Mouse (Mus musculus): ENCODE results near the gene Btn2a2.

Btn2a2 gene

GRCm38 (mm10) chr13:23519416-23519815 lies 30.8 kb upstream of the Btn2a2 start:
- DNase-seq = peak; percentile 84

GRCm38 (mm10) chr13:23518885-23519284 lies 30.2 kb upstream of the Btn2a2 start:
- peak; percentile 86 for DNase-seq

DNA sequence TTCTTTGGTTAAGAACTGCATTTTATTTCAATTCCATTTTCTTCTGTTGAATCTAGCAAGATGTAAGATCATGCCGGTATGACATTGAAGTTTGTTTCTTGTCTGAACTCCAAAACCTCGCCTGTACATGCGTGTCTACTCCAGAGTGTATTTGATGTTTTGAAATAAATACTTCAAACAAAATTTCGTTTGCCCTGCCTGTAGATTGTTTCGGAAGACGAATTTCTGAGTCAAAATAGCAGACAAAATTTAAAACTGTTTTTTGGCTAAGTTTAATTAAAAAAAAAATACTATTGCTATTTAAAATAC lies 29.6 kb upstream of the Btn2a2 start:
- no peak for DNase-seq

DNA sequence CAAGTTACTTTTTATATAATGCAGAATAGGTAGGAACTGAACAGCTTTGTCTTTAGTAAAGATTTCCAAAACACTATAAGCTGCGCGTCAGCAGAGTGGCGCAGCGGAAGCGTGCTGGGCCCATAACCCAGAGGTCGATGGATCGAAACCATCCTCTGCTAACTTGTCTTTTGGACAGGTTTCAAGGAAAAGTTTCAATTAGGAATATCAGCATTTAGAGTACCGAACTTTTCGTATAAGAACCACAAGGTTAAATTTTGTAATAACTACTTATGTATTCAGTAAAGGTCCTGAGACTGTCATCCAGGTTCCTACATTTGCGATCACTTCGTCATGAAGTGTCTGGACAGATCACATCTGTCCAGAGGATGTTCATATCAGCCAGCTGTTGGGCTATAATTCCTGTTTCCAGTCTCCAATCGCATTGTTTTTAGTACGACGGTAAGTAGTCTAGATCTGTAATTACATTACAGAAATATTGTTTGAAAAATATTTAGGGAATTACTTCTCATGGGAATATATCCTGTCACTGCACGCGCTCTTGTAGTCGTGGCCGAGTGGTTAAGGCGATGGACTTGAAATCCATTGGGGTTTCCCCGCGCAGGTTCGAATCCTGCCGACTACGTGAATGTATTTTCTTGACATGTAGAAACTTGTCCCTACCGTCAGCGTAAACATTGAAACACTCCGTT lies 29.1 kb upstream of the Btn2a2 start:
- peak; percentile 92 for DNase-seq

DNA sequence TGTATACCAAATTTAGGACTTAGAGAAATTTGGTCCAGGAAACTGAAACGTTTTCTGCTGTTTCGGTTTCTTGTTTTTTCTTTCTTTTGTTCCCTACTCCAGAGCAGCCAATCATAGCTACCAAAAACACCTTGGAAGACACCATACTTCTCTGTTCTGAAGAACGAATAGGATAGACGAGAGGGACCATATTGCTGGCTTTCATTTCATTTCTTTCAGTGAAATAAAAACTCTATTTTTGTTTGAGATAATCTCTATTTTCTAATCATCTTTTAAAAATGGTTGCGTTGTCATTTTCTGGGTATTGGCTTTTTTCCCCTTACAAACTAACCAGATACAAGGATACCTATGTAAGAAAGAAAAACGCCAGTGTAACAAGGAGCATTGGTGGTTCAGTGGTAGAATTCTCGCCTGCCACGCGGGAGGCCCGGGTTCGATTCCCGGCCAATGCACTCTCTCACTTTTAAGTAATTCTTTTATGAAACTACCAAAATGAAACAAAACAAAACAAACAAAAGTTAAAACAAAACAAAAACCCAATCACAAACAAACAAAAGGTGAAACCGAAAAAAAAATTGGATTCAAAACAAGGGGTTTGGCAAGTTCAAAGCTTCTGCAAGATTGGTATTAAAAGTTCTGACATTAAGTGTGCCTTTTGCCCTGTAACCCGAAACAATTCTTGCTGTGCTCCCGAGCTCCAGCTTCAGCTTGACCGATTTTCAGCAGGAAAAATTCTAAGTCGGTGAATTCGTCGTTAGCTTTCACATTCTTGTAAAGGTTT lies 28.4 kb upstream of the Btn2a2 start:
- DNase-seq = peak; percentile 87

GRCm38 (mm10) chr13:23515826-23516620 lies 27.4 kb upstream of the Btn2a2 start:
- no peak for DNase-seq

GRCm38 (mm10) chr13:23515281-23515680 lies 26.6 kb upstream of the Btn2a2 start:
- DNase-seq = no peak

- no peak for DNase-seq
Observed at GRCm38 (mm10) chr13:23513517-23513916, 24.9 kb upstream of the Btn2a2 start.

DNA sequence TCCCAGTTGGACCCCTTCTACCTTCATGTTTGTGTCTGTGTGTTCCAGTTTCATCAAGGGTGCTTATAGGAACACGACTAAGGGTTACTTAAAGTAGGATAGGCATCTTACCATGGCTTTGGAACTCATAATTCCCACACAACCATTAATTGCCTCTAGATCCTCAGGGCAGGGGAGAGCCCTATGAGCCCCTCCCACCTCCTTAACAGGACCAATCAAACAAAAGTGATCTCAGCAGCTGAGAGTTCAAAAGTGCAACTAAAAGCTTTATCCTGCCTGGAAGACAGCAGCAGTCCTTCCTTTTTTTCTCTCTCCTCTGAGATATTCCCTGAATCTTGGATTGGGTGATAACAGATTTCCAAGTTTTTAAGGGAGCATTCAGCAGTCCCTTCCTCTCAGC lies 21.5 kb upstream of the Btn2a2 start:
- no peak for DNase-seq

DNA sequence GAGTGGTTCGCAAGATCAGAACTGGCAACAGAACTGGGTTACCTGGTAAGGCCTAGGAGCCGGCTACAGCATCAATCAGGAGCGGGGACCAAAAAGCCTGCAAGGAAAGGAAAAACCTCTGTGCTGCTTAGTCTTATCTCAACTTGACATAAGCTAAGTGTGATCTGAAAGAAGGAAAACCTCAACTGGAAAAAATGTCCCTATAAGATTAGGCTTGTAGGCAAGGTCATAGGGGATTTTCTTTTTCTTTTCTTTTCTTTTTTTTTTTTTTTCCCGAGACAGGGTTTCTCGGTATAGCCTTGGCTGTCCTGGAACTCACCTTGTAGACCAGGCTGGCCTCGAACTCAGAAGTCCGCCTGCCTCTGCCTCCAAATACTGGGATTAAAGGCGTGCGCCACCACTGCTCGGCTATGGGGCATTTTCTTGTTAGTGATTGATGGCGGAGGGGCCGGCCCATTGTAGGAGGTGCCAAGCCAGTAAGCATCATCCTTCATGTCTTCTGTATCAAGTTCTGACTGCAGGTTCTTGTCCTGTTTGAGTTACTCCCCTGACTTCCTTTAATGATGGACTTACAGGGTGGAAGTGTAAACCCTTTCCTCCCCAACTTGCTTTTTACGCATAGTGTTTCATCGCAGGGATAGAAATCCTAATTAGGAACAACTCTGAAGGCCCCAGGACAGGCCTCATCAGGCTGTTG lies 18.3 kb upstream of the Btn2a2 start:
- DNase-seq = no peak

GRCm38 (mm10) chr13:23506351-23506750 lies 17.7 kb upstream of the Btn2a2 start:
- no peak for DNase-seq

DNA sequence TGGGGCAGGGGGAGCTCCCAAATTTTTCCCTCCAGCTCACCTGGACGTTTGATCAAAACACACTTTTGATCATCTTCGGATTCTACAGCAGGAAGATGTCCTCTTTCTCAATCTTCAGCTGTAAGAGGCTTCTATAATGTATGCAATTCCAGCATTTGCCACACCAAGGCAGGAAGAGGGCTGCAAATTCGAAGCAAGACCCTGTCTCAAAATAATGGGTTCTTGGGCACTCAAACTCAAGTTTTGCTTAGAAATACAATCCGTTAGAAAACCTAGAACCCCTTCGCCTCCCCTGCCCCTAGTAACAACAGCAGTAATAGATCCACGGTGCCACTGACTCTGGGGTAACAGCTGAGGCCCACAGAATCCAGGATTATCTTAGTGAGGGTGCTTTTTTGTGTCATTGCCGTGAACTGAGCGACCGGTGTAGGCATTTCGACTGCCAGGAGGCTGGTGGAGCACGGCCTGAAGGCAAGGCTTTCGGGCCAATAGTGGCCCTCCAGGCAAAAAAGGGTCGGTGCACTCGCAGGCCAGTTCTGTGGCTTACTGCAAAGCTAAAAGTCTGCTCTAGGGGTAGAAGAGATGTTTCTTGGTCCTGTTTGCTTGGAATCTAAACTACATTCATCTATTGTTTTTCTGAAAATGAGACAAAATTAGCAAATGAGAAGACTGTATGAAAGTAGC lies 17.1 kb upstream of the Btn2a2 start:
- DNase-seq = no peak

DNA sequence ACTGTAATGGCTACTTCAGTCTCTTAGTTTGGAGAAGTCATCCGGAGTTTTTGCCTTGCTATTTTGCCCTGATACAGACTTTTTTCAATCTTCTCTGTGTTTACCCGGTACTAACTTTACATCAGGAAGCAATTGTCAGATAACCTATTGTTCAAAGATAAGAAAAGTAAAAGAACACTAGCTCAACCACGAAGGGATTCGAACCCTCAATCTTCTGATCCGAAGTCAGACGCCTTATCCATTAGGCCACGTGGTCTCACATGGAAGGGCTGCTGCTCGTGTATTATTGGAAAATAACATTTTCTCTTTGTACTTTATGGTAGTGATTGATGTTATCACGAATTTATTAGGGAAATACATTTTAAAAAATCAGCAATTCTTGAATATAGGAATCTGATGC lies 15.1 kb upstream of the Btn2a2 start:
- no peak for DNase-seq

GRCm38 (mm10) chr13:23502916-23503315 lies 14.3 kb upstream of the Btn2a2 start:
- DNase-seq = no peak

DNA sequence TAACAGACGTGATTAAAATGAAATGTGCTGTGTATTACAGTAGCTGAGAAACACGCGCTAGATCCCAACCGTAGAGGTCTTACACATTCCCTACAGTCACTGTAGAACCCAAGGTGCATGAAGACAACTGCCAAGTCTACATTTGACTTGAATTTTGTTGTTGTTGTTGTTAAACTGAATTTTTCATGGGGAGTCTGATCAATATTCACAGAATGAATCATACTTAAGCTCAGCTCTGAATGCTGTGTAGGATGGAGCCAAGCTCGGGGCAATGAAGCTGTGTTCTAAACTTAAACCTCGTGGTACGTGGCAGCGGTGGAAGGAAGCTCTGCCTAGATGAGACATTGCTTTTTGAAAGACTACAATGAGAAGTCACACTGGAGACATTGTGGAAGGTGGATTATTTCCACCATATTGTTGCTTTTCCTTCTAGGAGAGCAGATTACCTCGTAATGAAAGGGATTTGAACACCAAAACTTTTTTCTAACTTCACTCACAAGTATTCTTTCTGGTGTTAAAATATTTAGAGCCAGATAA lies 13.4 kb upstream of the Btn2a2 start:
- no peak for DNase-seq

DNA sequence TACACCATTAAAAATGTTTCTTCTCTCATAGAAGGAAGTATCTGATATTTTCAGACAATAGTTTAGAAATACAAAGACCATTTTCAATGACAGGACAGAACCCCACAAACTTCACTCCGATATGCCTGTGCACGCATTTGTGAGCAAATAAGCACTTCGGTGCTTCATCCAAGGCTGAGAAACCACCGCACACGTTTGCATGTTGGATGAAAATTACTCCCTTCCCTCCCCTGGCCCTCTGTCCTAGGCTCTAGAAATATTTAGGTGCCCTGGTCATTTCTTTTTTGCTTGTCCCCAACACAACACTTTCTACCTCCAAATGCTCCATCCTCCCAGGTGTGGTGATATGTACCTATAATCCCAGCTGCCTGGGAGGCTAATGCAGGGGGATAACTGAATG lies 12.9 kb upstream of the Btn2a2 start:
- no peak for DNase-seq

GRCm38 (mm10) chr13:23500424-23501200 lies 12.0 kb upstream of the Btn2a2 start:
- peak; percentile 26 for DNase-seq

GRCm38 (mm10) chr13:23499943-23500342 lies 11.3 kb upstream of the Btn2a2 start:
- DNase-seq = no peak

DNA sequence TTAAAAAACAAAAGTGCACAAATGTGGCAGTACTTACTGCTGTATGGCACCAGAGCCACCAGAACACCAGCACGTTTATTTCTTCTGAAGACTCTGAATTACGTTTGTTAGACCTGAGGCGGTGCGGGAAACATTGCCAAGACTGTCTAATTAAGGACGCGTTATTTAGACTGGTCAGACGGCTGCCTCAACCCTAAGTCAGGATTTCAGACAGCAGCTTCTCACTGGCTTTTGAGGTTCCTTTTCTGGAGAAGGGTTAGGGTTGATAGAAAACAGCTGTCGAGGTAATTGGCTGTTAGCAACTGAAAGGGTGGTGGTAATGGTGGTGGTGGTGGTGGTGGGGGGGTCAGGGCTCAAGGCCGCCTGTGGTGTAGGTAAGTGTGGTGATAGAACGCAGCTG lies 10.0 kb upstream of the Btn2a2 start:
- DNase-seq = no peak

DNA sequence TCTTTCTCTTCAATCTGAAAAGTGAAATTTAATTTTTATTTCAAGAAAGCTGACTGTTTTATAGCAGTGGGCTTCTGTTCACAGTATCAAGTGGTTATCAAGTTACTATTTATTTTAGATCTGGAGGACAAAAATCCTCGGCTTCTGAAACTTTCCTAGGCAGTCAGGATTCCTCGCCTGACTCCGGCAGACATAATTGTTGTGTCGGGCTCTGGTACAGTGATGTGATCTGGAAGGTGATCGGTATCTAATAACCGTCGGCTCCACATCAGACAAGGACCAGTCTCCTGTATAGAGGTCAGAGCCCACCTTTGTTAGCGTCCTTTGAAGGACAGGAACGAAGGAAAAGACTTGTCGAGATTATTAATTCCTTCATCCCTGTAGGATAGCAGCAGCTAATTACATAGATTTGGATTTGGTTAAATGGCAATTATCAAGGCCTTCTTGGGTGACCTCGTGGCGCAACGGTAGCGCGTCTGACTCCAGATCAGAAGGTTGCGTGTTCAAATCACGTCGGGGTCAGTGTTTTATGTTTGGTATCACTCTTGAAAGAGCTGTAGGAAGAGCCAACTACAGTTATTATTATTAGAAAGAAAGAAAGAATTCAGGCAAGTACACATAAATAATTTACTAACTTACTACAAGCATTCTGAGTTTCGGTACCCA lies 9.1 kb upstream of the Btn2a2 start:
- no peak for DNase-seq

- no peak for DNase-seq
Observed at GRCm38 (mm10) chr13:23495526-23495925, 6.9 kb upstream of the Btn2a2 start.
